Mouse (Mus musculus) liver, embryonic 16.5 days (tissue): Measurements from ENCODE around the gene Psmd9. TPM values are rescaled to one million over a fixed set of nuclear protein-coding genes. Genes with fewer than 3 reads are reported as not detected.

Experiments
- ATAC-seq: fragments of 200-750 bp; cut with Nextera tagmentation; 2 replicates; pipeline ENCODE4 v1.8.0; 2017; ENCODE audit warnings: low read depth, mild to moderate bottlenecking, moderate number of reproducible peaks, moderate library complexity
- H3K27ac ChIP-seq: fragments of 300-500 bp; sonication (generic); 2 replicates; pipeline ENCODE4 v1.5.1; 2014; ENCODE audit warnings: mild to moderate bottlenecking, low read length
- H3K27me3 ChIP-seq: fragments of 300-500 bp; sonication (generic); 2 replicates; pipeline ENCODE4 v1.6.1; 2014; ENCODE audit warnings: low read depth, low read length, mixed read lengths; ENCODE audit not compliant: control insufficient read depth, insufficient read depth
- H3K36me3 ChIP-seq: fragments of 300-500 bp; sonication (generic); 2 replicates; pipeline ENCODE4 v1.6.1; 2014; ENCODE audit warnings: mild to moderate bottlenecking; ENCODE audit not compliant: control insufficient read depth, insufficient read depth
- H3K4me1 ChIP-seq: fragments of 300-500 bp; sonication (generic); 2 replicates; pipeline ENCODE4 v1.6.1; 2014; ENCODE audit warnings: low read depth, low read length, mixed read lengths; ENCODE audit not compliant: control insufficient read depth
- H3K4me2 ChIP-seq: fragments of 300-500 bp; sonication (generic); 2 replicates; pipeline ENCODE4 v1.6.1; 2014; ENCODE audit warnings: low read depth, low read length, mixed read lengths
- H3K4me3 ChIP-seq: fragments of 300-500 bp; sonication (generic); 2 replicates; pipeline ENCODE4 v1.5.1; 2014; ENCODE audit warnings: low read depth, mild to moderate bottlenecking, low read length
- H3K9ac ChIP-seq: fragments of 300-500 bp; sonication (generic); 2 replicates; pipeline ENCODE4 v1.6.1; 2014; ENCODE audit warnings: low read depth, low read length
- H3K9me3 ChIP-seq: fragments of 300-500 bp; sonication (generic); replicated peaks from 2 replicates; pipeline ENCODE4 v1.6.1; 2016; ENCODE audit warnings: low read length; ENCODE audit not compliant: control insufficient read depth
- WGBS: fragments of 180-500 bp; shearing (Covaris S2); extraction: QIAGEN DNeasy Blood & Tissue Kit; methylation state at CpG from one replicate; pipeline ENCODE4 v1.1.7; 2014; ENCODE audit not compliant: insufficient replicate concordance; 5-methylcytosine and 5-hydroxymethylcytosine counted together
- polyA plus RNA-seq: library from polyadenylated mRNA; unstranded; fragments of >200 nt; fragmentation: Nextera tagmentation; extraction: Ambion mirVana; gene quantifications from 2 replicates; pipeline ENCODE4 v1.2.1, GENCODE M21; 2015

The Psmd9 gene
- polyA plus RNA-seq, 1 experiment from 2014 or later: 63.8 TPM

GRCm38 (mm10) chr5:123147569-123147968 is 21.6 kb upstream of the Psmd9 start:
- Histone ChIP-seq H3K4me2 (no peak overlapping the region), H3K27ac (no peak overlapping the region), H3K27me3 (no peaks in the 10 kb centered on the region), H3K9me3 (no peaks in the 10 kb centered on the region), H3K4me1 (peaks cover 74% of the 10 kb centered on the region), H3K9ac (no peak overlapping the region), H3K36me3 (peaks cover 43% of the 10 kb centered on the region), H3K4me3 (no peak overlapping the region)
- ATAC-seq: no peak
- 71% methylated on average over 17 of the region's 17 CpGs for WGBS

DNA sequence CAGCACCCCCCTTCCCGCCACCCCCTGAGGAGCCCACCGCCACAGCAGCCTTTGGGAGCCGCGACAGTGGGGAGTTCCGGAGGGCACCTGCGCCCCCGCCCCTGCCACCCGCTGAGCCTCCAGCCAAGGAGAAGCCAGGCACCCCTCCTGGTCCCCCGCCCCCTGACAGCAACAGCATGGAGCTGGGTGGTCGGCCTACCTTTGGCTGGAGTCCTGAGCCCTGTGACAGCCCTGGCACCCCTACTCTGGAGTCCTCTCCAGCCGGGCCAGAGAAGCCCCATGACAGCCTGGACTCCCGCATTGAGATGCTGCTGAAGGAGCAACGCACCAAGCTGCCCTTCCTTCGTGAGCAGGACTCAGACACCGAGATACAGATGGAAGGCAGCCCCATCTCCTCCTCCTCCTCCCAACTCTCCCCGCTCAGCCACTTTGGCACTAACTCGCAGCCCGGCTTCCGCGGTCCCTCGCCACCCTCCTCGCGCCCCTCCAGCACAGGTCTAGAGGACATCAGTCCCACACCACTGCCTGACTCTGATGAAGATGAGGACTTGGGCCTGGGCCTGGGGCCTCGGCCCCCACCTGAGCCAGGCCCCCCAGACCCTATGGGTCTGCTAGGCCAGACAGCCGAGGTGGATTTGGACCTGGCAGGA is 21.0 kb upstream of the Psmd9 start:
- WGBS: 91% methylated on average over 25 of the region's 25 CpGs

GRCm38 (mm10) chr5:123149451-123150400 is 19.5 kb upstream of the Psmd9 start:
- H3K4me3 ChIP-seq: peak overlapping the region; percentile 66
- H3K9me3 ChIP-seq: no peaks in the 10 kb centered on the region
- H3K9ac ChIP-seq: peak overlapping the region; percentile 63
- 1% methylated on average over 19 of the region's 19 CpGs for WGBS
- peak overlapping the region; percentile 79 for H3K27ac ChIP-seq
- peaks cover 56% of the 10 kb centered on the region for H3K36me3 ChIP-seq
- peak overlapping the region; percentile 89 for H3K4me2 ChIP-seq
- peaks cover 57% of the 10 kb centered on the region for H3K4me1 ChIP-seq
- no peaks in the 10 kb centered on the region for H3K27me3 ChIP-seq
- ATAC-seq: peak; percentile 87

More for the DNA sequence above, 21.0 kb upstream of the Psmd9 start:
- Histone ChIP-seq H3K36me3 (peaks cover 48% of the 10 kb centered on the region), H3K9me3 (no peaks in the 10 kb centered on the region), H3K27ac (no peak overlapping the region), H3K4me2 (no peak overlapping the region), H3K4me3 (no peak overlapping the region), H3K9ac (no peak overlapping the region; the same call in 1 of the 2 replicates), H3K4me1 (peaks cover 72% of the 10 kb centered on the region), H3K27me3 (no peaks in the 10 kb centered on the region)
- no peak for ATAC-seq

- Histone ChIP-seq H3K27ac (peak overlapping the region; percentile 79), H3K9me3 (no peaks in the 10 kb centered on the region), H3K9ac (peak overlapping the region; percentile 63), H3K36me3 (peaks cover 58% of the 10 kb centered on the region), H3K4me3 (peak overlapping the region; percentile 66), H3K4me2 (peak overlapping the region; percentile 89), H3K4me1 (peaks cover 48% of the 10 kb centered on the region), H3K27me3 (no peaks in the 10 kb centered on the region)
- whole genome bisulfite sequencing: 23% methylated on average over 7 of the region's 7 CpGs
- no peak for ATAC-seq
These were observed 18.6 kb upstream of the Psmd9 start for GRCm38 (mm10) chr5:123150641-123151040.

GRCm38 (mm10) chr5:123151077-123151476 is 18.1 kb upstream of the Psmd9 start:
- H3K27ac ChIP-seq: peak overlapping the region; percentile 78
- peaks cover 44% of the 10 kb centered on the region for H3K4me1 ChIP-seq
- no peaks in the 10 kb centered on the region for H3K9me3 ChIP-seq
- no peak for ATAC-seq
- H3K4me2 ChIP-seq: peak overlapping the region; percentile 89
- peaks cover 58% of the 10 kb centered on the region for H3K36me3 ChIP-seq
- peak overlapping the region; percentile 66 for H3K4me3 ChIP-seq
- H3K9ac ChIP-seq: peak overlapping the region; percentile 63; the same call in 1 of the 2 replicates
- 25% methylated on average over 7 of the region's 7 CpGs for WGBS
- no peaks in the 10 kb centered on the region for H3K27me3 ChIP-seq

GRCm38 (mm10) chr5:123151707-123152362 is 17.4 kb upstream of the Psmd9 start:
- no peaks in the 10 kb centered on the region for H3K27me3 ChIP-seq
- no peak overlapping the region for H3K4me3 ChIP-seq
- ATAC-seq: no peak
- 91% methylated on average over 18 of the region's 19 CpGs for WGBS
- H3K9me3 ChIP-seq: no peaks in the 10 kb centered on the region
- peaks cover 53% of the 10 kb centered on the region for H3K36me3 ChIP-seq
- peaks cover 42% of the 10 kb centered on the region for H3K4me1 ChIP-seq
- H3K27ac ChIP-seq: no peak overlapping the region
- H3K9ac ChIP-seq: no peak overlapping the region
- H3K4me2 ChIP-seq: no peak overlapping the region

GRCm38 (mm10) chr5:123152901-123153300 is 16.3 kb upstream of the Psmd9 start:
- H3K9me3 ChIP-seq: no peaks in the 10 kb centered on the region
- WGBS: 48% methylated on average over 1 of the region's 1 CpGs
- no peak overlapping the region for H3K27ac ChIP-seq
- H3K9ac ChIP-seq: no peak overlapping the region
- H3K4me1 ChIP-seq: peaks cover 41% of the 10 kb centered on the region
- no peak overlapping the region for H3K4me2 ChIP-seq
- no peak overlapping the region for H3K4me3 ChIP-seq
- H3K36me3 ChIP-seq: peaks cover 53% of the 10 kb centered on the region
- H3K27me3 ChIP-seq: no peaks in the 10 kb centered on the region
- ATAC-seq: no peak

- WGBS: 40% methylated on average over 7 of the region's 7 CpGs
- peak; percentile 5; the same call in 1 of the 2 replicates for ATAC-seq
These were observed 13.8 kb upstream of the Psmd9 start for GRCm38 (mm10) chr5:123155425-123155824.

More at GRCm38 (mm10) chr5:123155425-123155824, 13.8 kb upstream of the Psmd9 start:
- Histone ChIP-seq H3K4me1 (peaks cover 15% of the 10 kb centered on the region), H3K4me2 (no peak overlapping the region), H3K9me3 (no peaks in the 10 kb centered on the region), H3K4me3 (no peak overlapping the region), H3K9ac (no peak overlapping the region), H3K27me3 (no peaks in the 10 kb centered on the region), H3K36me3 (peaks cover 66% of the 10 kb centered on the region), H3K27ac (no peak overlapping the region)
